Mouse (Mus musculus): ENCODE results near the gene Ift43. TPM values are rescaled to one million over a fixed set of nuclear protein-coding genes. Genes with fewer than 3 reads are reported as not detected.
A peak's percentile ranks its signal among the peaks of the same experiment; 100 is the strongest.

The Ift43 gene
- polyA plus RNA-seq (2015; fragmentation: Nextera tagmentation; extraction: Ambion mirVana): 35.2 and 40.1 TPM in 2 replicates

- Histone ChIP-seq H3K9me3 (replicated peaks) (no peaks in the 10 kb centered on the region), H3K4me2 (peak within 1 kb of the TSS; percentile 76), H3K9ac (replicated peaks) (peak within 1 kb of the TSS; percentile 69), H3K36me3 (no peaks in the 10 kb centered on the region), H3K27ac (replicated peaks) (peak within 1 kb of the TSS; percentile 66; the same call in 1 of the 2 replicates), H3K4me1 (peaks cover 26% of the 10 kb centered on the region), H3K27me3 (replicated peaks) (peaks cover 5% of the 10 kb centered on the region), H3K4me3 (replicated peaks) (peak within 1 kb of the TSS; percentile 76)
- WGBS: under 1% methylated on average over 35 of the region's 35 CpGs
- peak; percentile 79 for ATAC-seq (ENCODE audit: low FRiP score)
These were observed at the start of gene Ift43 for GRCm38 (mm10) chr12:86082481-86083012. TSS of gene Ift43 (plus strand) at chr12:86082541.

GRCm38 (mm10) chr12:86035586-86035985 lies 46.8 kb upstream of the Ift43 start:
- Histone ChIP-seq H3K4me1 (peaks cover 18% of the 10 kb centered on the region), H3K27ac (replicated peaks) (no peak overlapping the region), H3K27me3 (replicated peaks) (no peaks in the 10 kb centered on the region), H3K9me3 (replicated peaks) (no peaks in the 10 kb centered on the region), H3K4me3 (replicated peaks) (no peak overlapping the region), H3K36me3 (no peaks in the 10 kb centered on the region), H3K9ac (replicated peaks) (no peak overlapping the region), H3K4me2 (no peak overlapping the region)
- ATAC-seq (ENCODE audit: low FRiP score): no peak

GRCm38 (mm10) chr12:86036368-86037166 lies 45.8 kb upstream of the Ift43 start:
- H3K4me2 ChIP-seq: no peak overlapping the region

GRCm38 (mm10) chr12:86037235-86037921 lies 45.0 kb upstream of the Ift43 start:
- Histone ChIP-seq H3K36me3 (no peaks in the 10 kb centered on the region), H3K27me3 (replicated peaks) (no peaks in the 10 kb centered on the region), H3K4me1 (peaks cover 18% of the 10 kb centered on the region), H3K9ac (replicated peaks) (no peak overlapping the region), H3K4me2 (no peak overlapping the region), H3K4me3 (replicated peaks) (no peak overlapping the region), H3K9me3 (replicated peaks) (no peaks in the 10 kb centered on the region), H3K27ac (replicated peaks) (peak overlapping the region; percentile 49; the same call in 1 of the 2 replicates)
- WGBS: 19% methylated on average over 12 of the region's 12 CpGs
- no peak; the same call in 1 of the 2 replicates for ATAC-seq (ENCODE audit: low FRiP score)

More at GRCm38 (mm10) chr12:86036368-86037166, 45.8 kb upstream of the Ift43 start:
- H3K9me3 ChIP-seq (replicated peaks): no peaks in the 10 kb centered on the region
- H3K9ac ChIP-seq (replicated peaks): no peak overlapping the region
- H3K4me1 ChIP-seq: peaks cover 18% of the 10 kb centered on the region
- 26% methylated on average over 9 of the region's 9 CpGs for WGBS
- H3K27me3 ChIP-seq (replicated peaks): no peaks in the 10 kb centered on the region
- peak overlapping the region; percentile 6 for H3K27ac ChIP-seq (replicated peaks)
- H3K36me3 ChIP-seq: no peaks in the 10 kb centered on the region
- H3K4me3 ChIP-seq (replicated peaks): no peak overlapping the region
- ATAC-seq (ENCODE audit: low FRiP score): no peak

GRCm38 (mm10) chr12:86039078-86039477 lies 43.3 kb upstream of the Ift43 start:
- Histone ChIP-seq H3K4me1 (peaks cover 18% of the 10 kb centered on the region), H3K27ac (replicated peaks) (no peak overlapping the region), H3K36me3 (peaks cover 6% of the 10 kb centered on the region; the same call in 1 of the 2 replicates), H3K4me2 (no peak overlapping the region), H3K9me3 (replicated peaks) (peaks cover 6% of the 10 kb centered on the region), H3K27me3 (replicated peaks) (no peaks in the 10 kb centered on the region), H3K9ac (replicated peaks) (no peak overlapping the region), H3K4me3 (replicated peaks) (no peak overlapping the region)
- WGBS: 77% methylated on average over 5 of the region's 5 CpGs
- no peak for ATAC-seq (ENCODE audit: low FRiP score)

GRCm38 (mm10) chr12:86039751-86040150 lies 42.6 kb upstream of the Ift43 start:
- H3K4me1 ChIP-seq: peaks cover 18% of the 10 kb centered on the region
- H3K4me2 ChIP-seq: no peak overlapping the region
- no peak overlapping the region for H3K27ac ChIP-seq (replicated peaks)
- H3K4me3 ChIP-seq (replicated peaks): no peak overlapping the region
- H3K9ac ChIP-seq (replicated peaks): no peak overlapping the region
- WGBS: 91% methylated on average over 6 of the region's 6 CpGs
- H3K27me3 ChIP-seq (replicated peaks): no peaks in the 10 kb centered on the region
- peaks cover 6% of the 10 kb centered on the region for H3K9me3 ChIP-seq (replicated peaks)
- H3K36me3 ChIP-seq: peaks cover 6% of the 10 kb centered on the region; the same call in 1 of the 2 replicates
- ATAC-seq (ENCODE audit: low FRiP score): no peak

- WGBS: 87% methylated on average over 5 of the region's 5 CpGs
- no peak for ATAC-seq (ENCODE audit: low FRiP score)
- Histone ChIP-seq H3K4me3 (replicated peaks) (no peak overlapping the region), H3K4me2 (no peak overlapping the region), H3K27me3 (replicated peaks) (no peaks in the 10 kb centered on the region), H3K36me3 (peaks cover 6% of the 10 kb centered on the region; the same call in 1 of the 2 replicates), H3K27ac (replicated peaks) (no peak overlapping the region), H3K4me1 (no peaks in the 10 kb centered on the region), H3K9ac (replicated peaks) (no peak overlapping the region), H3K9me3 (replicated peaks) (peaks cover 6% of the 10 kb centered on the region)
These were observed 36.2 kb upstream of the Ift43 start for GRCm38 (mm10) chr12:86046141-86046540.

- Histone ChIP-seq H3K9ac (replicated peaks) (no peak overlapping the region), H3K36me3 (peaks cover 6% of the 10 kb centered on the region; the same call in 1 of the 2 replicates), H3K4me3 (replicated peaks) (no peak overlapping the region), H3K4me2 (no peak overlapping the region), H3K27ac (replicated peaks) (no peak overlapping the region), H3K9me3 (replicated peaks) (peaks cover 6% of the 10 kb centered on the region), H3K27me3 (replicated peaks) (no peaks in the 10 kb centered on the region), H3K4me1 (no peaks in the 10 kb centered on the region)
- no peak for ATAC-seq (ENCODE audit: low FRiP score)
- WGBS: 98% methylated on average over 2 of the region's 2 CpGs
These were observed 35.6 kb upstream of the Ift43 start for GRCm38 (mm10) chr12:86046776-86047175.

GRCm38 (mm10) chr12:86047376-86047775 lies 35.0 kb upstream of the Ift43 start:
- Histone ChIP-seq H3K9me3 (replicated peaks) (peaks cover 6% of the 10 kb centered on the region), H3K4me1 (no peaks in the 10 kb centered on the region), H3K4me3 (replicated peaks) (no peak overlapping the region), H3K9ac (replicated peaks) (no peak overlapping the region), H3K27me3 (replicated peaks) (no peaks in the 10 kb centered on the region), H3K27ac (replicated peaks) (no peak overlapping the region), H3K4me2 (no peak overlapping the region), H3K36me3 (peaks cover 6% of the 10 kb centered on the region; the same call in 1 of the 2 replicates)
- ATAC-seq (ENCODE audit: low FRiP score): no peak
- WGBS: 81% methylated on average over 8 of the region's 8 CpGs

- H3K9ac ChIP-seq (replicated peaks): no peak overlapping the region
- WGBS: 58% methylated on average over 6 of the region's 6 CpGs
- H3K4me2 ChIP-seq: no peak overlapping the region
These were observed 32.5 kb upstream of the Ift43 start for GRCm38 (mm10) chr12:86049813-86050212.

GRCm38 (mm10) chr12:86051477-86051876 lies 30.9 kb upstream of the Ift43 start:
- peaks cover 3% of the 10 kb centered on the region; the same call in 1 of the 2 replicates for H3K36me3 ChIP-seq
- ATAC-seq (ENCODE audit: low FRiP score): no peak
- H3K9ac ChIP-seq (replicated peaks): no peak overlapping the region
- no peak overlapping the region for H3K27ac ChIP-seq (replicated peaks)
- H3K4me3 ChIP-seq (replicated peaks): no peak overlapping the region
- WGBS: 91% methylated on average over 5 of the region's 5 CpGs
- H3K4me2 ChIP-seq: no peak overlapping the region
- no peaks in the 10 kb centered on the region for H3K9me3 ChIP-seq (replicated peaks)
- H3K4me1 ChIP-seq: no peaks in the 10 kb centered on the region
- no peaks in the 10 kb centered on the region for H3K27me3 ChIP-seq (replicated peaks)

More at GRCm38 (mm10) chr12:86049813-86050212, 32.5 kb upstream of the Ift43 start:
- no peak overlapping the region for H3K4me3 ChIP-seq (replicated peaks)
- H3K27me3 ChIP-seq (replicated peaks): no peaks in the 10 kb centered on the region
- H3K36me3 ChIP-seq: no peaks in the 10 kb centered on the region
- H3K9me3 ChIP-seq (replicated peaks): no peaks in the 10 kb centered on the region
- H3K4me1 ChIP-seq: no peaks in the 10 kb centered on the region
- ATAC-seq (ENCODE audit: low FRiP score): no peak
- no peak overlapping the region for H3K27ac ChIP-seq (replicated peaks)
